Comparison of ENCODE assay signal across 8 mouse cellular contexts in the genomic region with DNA sequence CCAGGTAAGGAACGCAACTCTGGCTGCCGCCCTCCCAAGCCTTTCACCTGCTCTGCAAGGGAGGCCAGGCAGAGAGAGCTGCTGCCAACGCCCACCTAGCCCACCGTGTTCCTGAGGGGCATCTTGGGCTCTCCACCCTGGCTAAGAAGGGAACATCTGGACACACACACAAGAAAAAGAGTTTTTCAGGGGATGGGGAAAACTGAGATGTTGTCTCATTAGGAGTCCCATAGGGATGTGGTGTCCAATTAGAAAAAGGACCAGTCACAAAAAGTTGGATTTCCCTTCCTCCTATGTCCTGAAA. TPM values are rescaled to one million over a fixed set of nuclear protein-coding genes. Genes with fewer than 3 reads are reported as not detected.
DNase-seq lines count a peak whose midpoint lies in the region; ATAC-seq and TF ChIP-seq lines count a peak whose summit lies in the region.

No protein-coding gene starts in this region.

- no peaks in the 10 kb centered on the region for H3K4me1 ChIP-seq in embryonic fibroblast, embryonic 13.5 days (ENCODE audit: control insufficient read depth, insufficient read depth, low read length)
- no peaks in the 10 kb centered on the region for H3K4me1 ChIP-seq in limb, embryonic 10.5 days
- peaks cover 2% of the 10 kb centered on the region; the same call in 1 of the 2 replicates for H3K4me1 ChIP-seq in neural tube, embryonic 15.5 days

- H3K4me3 ChIP-seq in left cerebral cortex, adult 2 months: peak overlapping the region; percentile 65
- peak overlapping the region; percentile 19; the same call in 1 of the 2 replicates for H3K4me3 ChIP-seq in embryonic fibroblast, embryonic 13.5 days (ENCODE audit: insufficient read depth, low read length)
- H3K4me3 ChIP-seq in limb, embryonic 10.5 days: peak overlapping the region; percentile 60
- peak overlapping the region; percentile 61 for H3K4me3 ChIP-seq in neural tube, embryonic 15.5 days (replicated peaks)

- no peak for TF ChIP-seq CTCF in left cerebral cortex, adult 2 months (IDR thresholded peaks at IDR 0.05)
- no peak for TF ChIP-seq CTCF in embryonic fibroblast, embryonic 13.5 days (IDR thresholded peaks at IDR 0.05; ENCODE audit: borderline replicate concordance, insufficient read depth, low read length)

- H3K9me3 ChIP-seq in limb, embryonic 10.5 days (replicated peaks): no peaks in the 10 kb centered on the region
- H3K9me3 ChIP-seq in neural tube, embryonic 15.5 days (replicated peaks): no peaks in the 10 kb centered on the region

- peak overlapping the region; percentile 62 for H3K4me2 ChIP-seq in neural tube, embryonic 15.5 days

- no peak for TF ChIP-seq POLR2A in embryonic fibroblast, embryonic 13.5 days (IDR thresholded peaks at IDR 0.05; ENCODE audit: low read depth, low read length)

- no peaks in the 10 kb centered on the region for H3K36me3 ChIP-seq in limb, embryonic 10.5 days
- no peaks in the 10 kb centered on the region for H3K36me3 ChIP-seq in neural tube, embryonic 15.5 days

- peaks cover 89% of the 10 kb centered on the region for H3K27me3 ChIP-seq in limb, embryonic 10.5 days (ENCODE audit: low read depth, poor library complexity, severe bottlenecking)
- H3K27me3 ChIP-seq in neural tube, embryonic 15.5 days (replicated peaks): peaks cover 9% of the 10 kb centered on the region; the same call in 1 of the 2 replicates

- H3K9ac ChIP-seq in neural tube, embryonic 15.5 days (replicated peaks): no peak overlapping the region

- H3K27ac ChIP-seq in left cerebral cortex, adult 2 months: no peak overlapping the region
- H3K27ac ChIP-seq in embryonic fibroblast, embryonic 13.5 days (ENCODE audit: insufficient read depth, low read length): no peak overlapping the region
- H3K27ac ChIP-seq in limb, embryonic 10.5 days: no peak overlapping the region
- no peak overlapping the region for H3K27ac ChIP-seq in neural tube, embryonic 15.5 days (replicated peaks)

- ATAC-seq in neural tube, embryonic 15.5 days (ENCODE audit: low FRiP score): no peak
- no peak for ATAC-seq in inflammation-experienced regulatory T-cells, adult 6 months

- 7% methylated on average over 4 of the region's 4 CpGs for WGBS in limb, embryonic 10.5 days
- 27% methylated on average over 4 of the region's 4 CpGs for WGBS in neural tube, embryonic 15.5 days

- intact Hi-C loops in left cerebral cortex, adult 2 months (cut with DNase I): loop anchor here (5.0 kb wide), 3 partner anchors 91 to 121 kb away; no protein-coding TSS in a partner anchor
- intact Hi-C loops in left cerebral cortex, postnatal 36 days (cut with DNase I): loop anchor here (5.0 kb wide), 1 partner anchor 121 kb away; no protein-coding TSS in a partner anchor

- DNase-seq in left cerebral cortex, adult 2 months (ENCODE audit: extremely low spot score in 1 of 2, low spot score in 2 of 2): no peak
- no peak for DNase-seq in left cerebral cortex, postnatal 36 days (ENCODE audit: low spot score in 2 of 2)
- DNase-seq in limb, embryonic 10.5 days (ENCODE audit: low spot score): no peak
- DNase-seq in adipocyte (ENCODE audit: low spot score): no peak
- no peak for DNase-seq in adrenal gland, postnatal 36 days

RNA-seq across cellular contexts. Expression of a gene that starts 0.3 kb away (rescaled TPM):
- 100 to 1,000 TPM; 147 to 153 TPM for total RNA-seq in left cerebral cortex, adult 2 months (2021)
- total RNA-seq in left cerebral cortex, postnatal 36 days (2021): 100 to 1,000 TPM; 139 to 150 TPM
- polyA plus RNA-seq in embryonic fibroblast, embryonic 13.5 days (2011; ENCODE audit: insufficient read length, low read depth, missing spikeins): 0.62 and 4.0 TPM in 2 replicates
- polyA plus RNA-seq in limb, embryonic 10.5 days (2016; fragmentation: Nextera tagmentation; extraction: Ambion mirVana): 0.15 and 0.33 TPM in 2 replicates
- polyA plus RNA-seq in neural tube, embryonic 15.5 days (2015; fragmentation: Nextera tagmentation; extraction: Ambion mirVana): 1.6 and 1.9 TPM in 2 replicates
- not detected for polyA plus RNA-seq in inflammation-experienced regulatory T-cells, adult 6 months (2017; shearing (Covaris generic))
- total RNA-seq in adrenal gland, postnatal 36 days (2021): 1 to 10 TPM; 4.5 TPM
